Mouse (Mus musculus): ENCODE results near the gene Pnpla2.

Gene Pnpla2

DNA sequence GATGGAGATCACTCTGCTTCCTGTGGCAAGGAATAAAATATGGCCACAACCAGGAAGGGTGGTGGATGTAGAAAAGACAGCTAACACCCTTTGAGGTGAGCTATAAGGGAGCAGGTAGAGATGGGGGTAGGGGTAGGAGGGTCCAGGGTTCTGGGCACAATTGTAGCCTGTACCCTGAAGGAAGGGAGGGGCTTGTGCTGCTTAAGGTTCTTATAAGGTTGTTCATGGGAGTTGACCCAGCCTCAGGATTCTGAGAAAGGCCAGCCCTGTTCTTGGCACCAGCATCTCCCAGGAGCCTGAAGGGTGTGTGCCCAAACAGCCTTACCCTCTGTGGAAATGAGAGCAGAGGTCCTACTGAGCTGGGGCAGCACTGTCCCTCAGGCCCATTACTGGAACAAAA is 3.1 kb upstream of the Pnpla2 start:
- DNase-seq: no peak

DNA sequence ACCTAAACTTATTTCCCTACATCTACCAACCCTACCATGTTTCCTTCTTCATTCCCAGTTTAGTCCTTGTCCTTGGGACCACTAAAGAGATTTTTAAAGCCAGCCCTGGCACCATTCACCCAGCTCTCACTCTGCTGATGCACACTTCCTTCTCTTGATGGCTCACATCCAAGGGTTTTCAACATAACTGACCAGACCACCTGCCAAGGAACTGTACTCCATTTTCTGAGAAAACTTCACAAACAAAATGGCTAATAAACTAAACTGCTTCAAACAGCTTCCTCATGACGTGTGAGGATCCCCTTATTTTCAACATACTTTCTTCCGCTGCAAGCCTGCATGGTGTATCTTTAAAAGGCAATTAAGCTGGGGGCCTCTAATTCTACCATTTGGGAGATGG is 1.4 kb upstream of the Pnpla2 start:
- DNase-seq: no peak

DNA sequence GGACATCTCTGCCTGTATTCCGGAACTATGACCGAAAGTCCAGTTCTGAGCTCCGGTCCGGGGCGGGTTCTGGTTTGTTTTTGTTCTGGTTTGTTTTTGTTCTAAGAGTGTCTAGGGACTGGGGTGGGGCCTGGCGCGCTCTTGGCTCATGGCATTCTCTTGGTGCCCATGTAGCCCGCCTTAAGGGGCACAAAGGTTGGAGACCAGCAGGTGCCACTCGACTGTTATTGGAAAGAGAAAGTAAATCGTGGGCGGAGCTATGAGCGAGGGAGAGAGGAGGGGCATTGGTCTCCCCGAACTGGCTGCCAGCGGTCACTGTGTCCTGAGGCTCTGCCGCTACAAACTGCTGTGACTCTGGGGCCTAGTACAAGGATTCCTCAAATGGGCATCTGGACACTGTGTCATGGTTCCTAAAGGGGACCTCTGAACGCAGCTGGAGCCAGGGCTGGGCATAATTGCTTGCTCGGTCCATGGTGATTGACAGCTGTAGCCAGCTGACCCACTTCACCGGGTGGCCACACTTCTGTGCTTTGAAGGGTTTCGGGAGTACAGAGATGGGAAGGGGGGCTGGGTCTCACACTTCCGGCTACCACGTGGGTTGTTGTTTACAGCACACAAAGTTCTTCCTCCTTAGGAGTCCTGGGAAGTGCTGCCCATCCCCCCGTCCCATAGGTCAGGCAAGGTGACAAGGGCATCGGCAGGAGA is 764 bp downstream of the Pnpla2 start:
- no peak for DNase-seq

GRCm38 (mm10) chr7:141456739-141457138 is 1.7 kb downstream of the Pnpla2 start:
- no peak for DNase-seq

- DNase-seq: no peak
These were observed 2.2 kb downstream of the Pnpla2 start for GRCm38 (mm10) chr7:141457236-141457635.

DNA sequence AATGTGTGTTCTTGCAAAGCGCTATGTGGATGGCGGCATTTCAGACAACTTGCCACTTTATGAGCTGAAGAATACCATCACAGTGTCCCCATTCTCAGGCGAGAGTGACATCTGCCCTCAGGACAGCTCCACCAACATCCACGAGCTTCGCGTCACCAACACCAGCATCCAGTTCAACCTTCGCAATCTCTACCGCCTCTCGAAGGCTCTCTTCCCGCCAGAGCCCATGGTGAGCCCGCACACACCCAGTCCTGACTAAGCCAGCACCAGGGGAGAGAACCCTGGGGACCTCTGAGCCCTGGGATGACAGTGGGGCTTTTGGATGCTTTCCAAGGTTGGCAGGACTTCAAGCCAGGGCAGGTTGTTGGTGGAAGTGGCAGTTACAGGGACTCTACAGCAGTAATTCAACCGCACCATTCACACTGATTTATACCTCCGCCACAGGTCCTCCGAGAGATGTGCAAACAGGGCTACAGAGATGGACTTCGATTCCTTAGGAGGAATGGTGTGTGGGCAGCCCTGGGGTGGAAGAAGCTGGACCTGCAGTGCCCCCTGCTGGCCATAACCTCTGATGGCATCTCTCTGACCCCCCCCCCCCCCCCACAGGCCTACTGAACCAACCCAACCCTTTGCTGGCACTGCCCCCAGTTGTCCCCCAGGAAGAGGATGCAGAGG is 3.1 kb downstream of the Pnpla2 start:
- DNase-seq: no peak

DNA sequence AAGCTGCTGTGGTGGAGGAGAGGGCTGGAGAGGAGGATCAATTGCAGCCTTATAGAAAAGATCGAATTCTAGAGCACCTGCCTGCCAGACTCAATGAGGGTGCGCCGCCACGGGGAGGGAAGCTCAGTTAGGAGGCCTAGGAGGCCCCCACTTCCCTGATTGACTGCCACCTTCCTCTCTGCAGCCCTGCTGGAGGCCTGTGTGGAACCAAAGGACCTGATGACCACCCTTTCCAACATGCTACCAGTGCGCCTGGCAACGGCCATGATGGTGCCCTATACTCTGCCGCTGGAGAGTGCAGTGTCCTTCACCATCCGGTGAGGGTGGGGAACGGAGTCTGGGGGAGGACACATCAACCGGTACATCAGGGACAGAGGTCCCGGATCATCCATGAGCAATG is 3.7 kb downstream of the Pnpla2 start:
- DNase-seq: no peak

- no peak for DNase-seq
These were observed 4.3 kb downstream of the Pnpla2 start for GRCm38 (mm10) chr7:141459301-141459711.

DNA sequence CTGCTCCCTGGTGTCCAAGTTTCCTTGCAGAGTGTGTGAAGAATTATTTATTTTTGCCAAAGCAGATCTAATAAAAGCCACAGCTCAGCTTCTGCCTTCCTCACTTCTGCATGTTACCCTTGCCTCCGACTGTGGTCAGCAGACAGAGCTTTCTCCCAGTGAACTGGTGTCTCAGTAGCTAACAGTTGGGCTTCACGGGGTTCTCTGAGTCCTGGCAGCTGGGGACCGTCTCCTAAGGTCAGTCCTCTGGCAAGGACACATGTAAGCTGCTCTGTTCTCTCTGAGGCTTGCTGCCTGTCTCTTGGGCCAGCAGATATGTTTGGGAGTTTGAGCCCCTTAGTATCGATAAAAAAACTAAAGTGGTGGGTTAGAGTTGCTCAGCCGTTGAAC is 5.0 kb downstream of the Pnpla2 start:
- DNase-seq: no peak

DNA sequence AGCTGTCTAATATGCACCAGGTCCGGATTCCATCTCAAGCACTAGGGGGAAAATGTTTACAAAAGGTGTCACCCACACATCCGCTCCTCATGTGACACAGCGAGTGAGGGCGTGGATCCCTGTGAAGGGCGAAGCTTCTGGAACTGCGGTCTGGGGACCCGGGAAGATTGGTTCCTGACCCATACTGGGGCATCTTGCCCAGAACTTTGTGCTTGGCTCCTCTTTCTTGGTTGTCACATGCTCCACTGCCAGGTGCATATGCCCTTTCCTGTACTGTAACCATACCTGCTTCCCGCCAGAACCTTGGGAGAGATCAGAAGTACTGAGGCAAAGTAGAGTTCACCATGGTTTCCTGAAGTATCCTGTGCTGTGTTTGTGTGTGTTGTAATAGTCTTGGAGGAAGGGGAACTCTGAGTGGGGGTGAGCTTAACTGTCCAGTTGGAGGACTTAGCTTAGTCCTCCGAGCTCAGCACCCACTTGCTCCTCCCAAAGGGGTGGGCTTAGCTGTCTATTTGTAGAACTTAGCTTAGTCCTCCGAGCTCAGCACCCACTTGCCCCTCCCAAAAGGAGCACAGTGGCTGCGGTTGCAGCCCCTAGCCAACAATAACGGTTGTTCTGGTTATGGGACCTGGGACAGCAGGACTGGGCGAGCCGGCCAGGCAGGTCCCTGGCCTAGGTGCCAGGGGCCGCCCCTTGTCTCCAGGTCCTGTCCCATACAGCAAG is 5.6 kb downstream of the Pnpla2 start, which contains the start of gene Cracr2b:
Cracr2b (plus strand) TSS at position 704 of the 723 bp plus-strand sequence.
- DNase-seq: no peak

GRCm38 (mm10) chr7:141461521-141462332 is 6.7 kb downstream of the Pnpla2 start:
- DNase-seq: no peak

DNA sequence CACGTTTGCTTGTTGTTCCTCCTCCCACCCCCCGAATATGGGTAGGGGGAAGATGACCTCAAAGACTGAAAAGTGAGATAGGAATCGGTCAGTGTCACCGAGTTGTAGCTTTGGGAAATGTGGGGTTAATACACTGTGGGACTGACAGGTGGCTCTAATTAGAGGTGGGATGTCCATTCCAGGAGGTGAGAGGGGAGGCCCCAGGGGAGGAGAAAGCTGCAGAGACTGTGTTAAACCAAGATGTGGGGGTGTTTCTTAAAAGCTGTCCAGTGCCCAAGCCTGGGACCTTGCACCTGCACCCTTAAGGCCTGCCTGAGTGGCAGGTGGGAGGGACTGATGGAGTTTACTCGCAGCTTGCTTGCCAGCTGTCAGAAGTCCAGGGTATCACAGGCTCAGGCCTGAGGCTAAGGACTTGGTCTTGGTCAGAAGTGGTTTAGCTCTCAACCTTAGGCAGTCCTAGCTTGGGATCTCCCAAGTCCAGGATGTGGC is 7.4 kb downstream of the Pnpla2 start:
- DNase-seq: no peak

DNA sequence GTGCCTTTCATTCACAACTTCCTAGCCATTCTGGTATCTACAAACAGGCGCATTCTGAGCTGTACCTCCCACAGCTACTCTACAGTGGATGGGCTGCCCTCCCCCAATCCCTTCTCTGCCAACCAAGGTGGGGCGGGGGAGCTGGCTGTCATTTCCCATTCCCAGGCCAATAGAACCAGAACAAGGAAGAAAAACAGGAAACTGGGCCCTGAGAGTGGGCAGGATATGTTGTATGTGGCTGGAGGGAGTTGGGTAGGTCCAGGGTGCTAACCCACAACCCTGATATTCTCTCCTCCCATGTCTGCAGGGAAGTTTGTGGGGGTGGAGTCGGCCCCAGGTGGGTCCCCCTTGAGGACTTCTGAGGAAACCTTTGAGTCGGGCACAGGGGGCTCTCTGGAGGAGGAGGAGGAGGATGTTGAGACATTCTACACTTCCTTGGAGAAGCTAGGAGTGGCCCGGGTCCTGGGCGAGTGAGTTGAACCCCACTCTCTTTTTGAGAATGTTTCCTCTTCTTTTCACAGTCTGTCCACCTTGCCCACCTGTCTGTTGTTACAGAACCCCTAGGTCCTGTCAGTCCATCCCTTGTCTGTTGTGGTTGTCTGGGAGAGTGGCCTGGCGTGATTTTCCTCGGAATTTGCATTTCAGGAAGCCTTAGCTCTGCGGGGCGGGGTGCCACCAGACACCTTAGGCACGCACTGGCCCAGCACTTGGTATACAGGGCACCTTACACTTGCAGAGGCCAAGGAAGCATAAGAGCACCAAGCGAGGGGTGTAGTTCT is 9.0 kb downstream of the Pnpla2 start:
- no peak for DNase-seq

GRCm38 (mm10) chr7:141464603-141465201 is 9.7 kb downstream of the Pnpla2 start:
- no peak for DNase-seq

GRCm38 (mm10) chr7:141465388-141466044 is 10.5 kb downstream of the Pnpla2 start:
- no peak for DNase-seq

- DNase-seq: no peak
These were observed 11.0 kb downstream of the Pnpla2 start for GRCm38 (mm10) chr7:141466045-141466394.

DNA sequence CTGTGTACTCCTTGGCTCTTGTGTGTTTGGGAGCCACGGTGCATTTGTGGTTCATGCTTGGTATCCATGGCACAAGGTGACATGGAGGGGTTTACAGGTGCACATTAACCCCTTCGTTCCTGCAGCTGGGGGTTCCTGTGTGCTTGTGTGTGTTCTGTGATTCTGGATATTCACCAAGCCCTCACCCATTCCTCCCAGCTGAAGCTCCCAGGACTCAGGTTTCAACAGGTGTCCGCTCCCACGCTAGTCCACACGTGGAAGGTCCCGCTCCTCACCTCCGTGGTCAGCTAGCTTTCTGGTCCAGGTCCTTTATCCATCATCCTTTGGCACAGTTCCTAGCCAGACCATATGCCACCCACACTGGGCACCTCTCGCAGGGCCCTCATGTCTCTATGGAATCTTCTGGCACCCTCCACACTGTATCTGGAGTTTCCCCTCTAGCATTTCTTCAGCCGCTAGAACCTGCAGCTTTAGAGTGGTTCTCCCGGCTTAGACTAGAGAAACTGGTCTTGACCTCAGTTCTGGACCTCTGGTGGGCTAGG is 11.7 kb downstream of the Pnpla2 start:
- no peak for DNase-seq

GRCm38 (mm10) chr7:141467230-141468030 is 12.4 kb downstream of the Pnpla2 start, which contains the start of gene Cd151:
Gene Cd151, plus strand, starts transcription at chr7:141467392.
- DNase-seq: peak; percentile 60

DNA sequence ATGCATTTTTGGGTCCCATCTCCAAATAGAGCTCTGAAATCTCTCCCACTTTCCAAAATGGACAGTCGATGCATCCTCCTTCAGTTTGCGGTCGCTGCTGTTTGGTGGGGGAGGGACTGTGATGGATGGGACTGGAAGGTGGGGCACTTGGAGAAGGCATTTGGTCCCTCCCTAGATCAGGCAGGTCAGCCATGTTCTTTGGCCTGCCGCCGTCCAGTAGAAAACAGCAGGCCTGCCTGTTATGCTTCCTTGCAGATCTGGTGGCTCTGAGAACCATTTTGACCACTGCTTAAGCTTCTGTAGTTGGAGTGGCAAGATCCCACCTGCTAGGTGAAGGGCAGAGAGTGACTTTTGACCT is 13.1 kb downstream of the Pnpla2 start:
- no peak for DNase-seq
